25 mouse cellular contexts compared by ENCODE assay signal in genomic region chr3:42738910-42739309, GRCm38 (mm10).
"Had no signal": no experiment of that assay in that cellular context is flagged by ENCODE, and none has a peak within 500 bp of the region (broad histone marks: within the 10 kb centered on the region; RNA-seq: fewer than 3 reads in every experiment).

No protein-coding gene starts in this region.

- DNase-seq: cerebellum, adult 9-10 months; cerebellum, adult 9-11 months; cerebellum, postnatal 10 days; cerebellum, postnatal 14 days; cerebellum, postnatal 25 days; cerebellum, postnatal 36 days; embryo, embryonic 11 days; forebrain, postnatal 0 days; gastrocnemius, adult 2 months; gastrocnemius, postnatal 10 days; gastrocnemius, postnatal 14 days; gastrocnemius, postnatal 25 days; gastrocnemius, postnatal 36 days; heart, adult 11 months; heart, adult 18-20 months; heart, adult 2 months had no signal

- H3K36me3 ChIP-seq: embryonic facial prominence, embryonic 10.5 days; embryonic facial prominence, embryonic 12.5 days; embryonic facial prominence, embryonic 13.5 days; embryonic facial prominence, embryonic 15.5 days; forebrain, embryonic 10.5 days; forebrain, embryonic 12.5 days; forebrain, embryonic 15.5 days had no signal

- H3K27ac ChIP-seq: embryonic facial prominence, embryonic 10.5 days; embryonic facial prominence, embryonic 12.5 days; embryonic facial prominence, embryonic 13.5 days; embryonic facial prominence, embryonic 15.5 days; forebrain, embryonic 10.5 days; forebrain, embryonic 12.5 days; forebrain, embryonic 13.5 days; forebrain, embryonic 15.5 days; gastrocnemius, adult 2 months; heart, adult 2 months had no signal

- H3K4me2 ChIP-seq: embryonic facial prominence, embryonic 12.5 days; embryonic facial prominence, embryonic 13.5 days; embryonic facial prominence, embryonic 15.5 days; forebrain, embryonic 12.5 days; forebrain, embryonic 13.5 days; forebrain, embryonic 15.5 days had no signal

- H3K4me1 ChIP-seq: embryonic facial prominence, embryonic 10.5 days; embryonic facial prominence, embryonic 12.5 days; embryonic facial prominence, embryonic 13.5 days; embryonic facial prominence, embryonic 15.5 days; forebrain, embryonic 10.5 days; forebrain, embryonic 12.5 days; forebrain, embryonic 13.5 days; forebrain, embryonic 15.5 days had no signal

- H3K9ac ChIP-seq: embryonic facial prominence, embryonic 12.5 days; embryonic facial prominence, embryonic 13.5 days; embryonic facial prominence, embryonic 15.5 days; forebrain, embryonic 12.5 days; forebrain, embryonic 13.5 days; forebrain, embryonic 15.5 days; forebrain, postnatal 0 days had no signal

- H3K27me3 ChIP-seq: embryonic facial prominence, embryonic 12.5 days; embryonic facial prominence, embryonic 13.5 days; embryonic facial prominence, embryonic 15.5 days; forebrain, embryonic 12.5 days; forebrain, embryonic 13.5 days; forebrain, embryonic 15.5 days had no signal

- H3K4me3 ChIP-seq: embryonic facial prominence, embryonic 10.5 days; embryonic facial prominence, embryonic 12.5 days; embryonic facial prominence, embryonic 13.5 days; embryonic facial prominence, embryonic 15.5 days; erythroblast, embryonic 14.5 days; forebrain, embryonic 10.5 days; forebrain, embryonic 12.5 days; forebrain, embryonic 13.5 days; forebrain, embryonic 15.5 days; gastrocnemius, adult 2 months; heart, adult 2 months had no signal

- H3K9me3 ChIP-seq: embryonic facial prominence, embryonic 10.5 days; embryonic facial prominence, embryonic 12.5 days; embryonic facial prominence, embryonic 13.5 days; embryonic facial prominence, embryonic 15.5 days; forebrain, embryonic 10.5 days; forebrain, embryonic 12.5 days; forebrain, embryonic 13.5 days; forebrain, embryonic 15.5 days had no signal
